Mouse (Mus musculus) ES-E14 (cell line): ENCODE measurements around the gene Fnbp1. TPM values are rescaled to one million over a fixed set of nuclear protein-coding genes. Genes with fewer than 3 reads are reported as not detected.
A peak's percentile ranks its signal among the peaks of the same experiment; 100 is the strongest.

Experiments
- DNase-seq: peaks from one replicate; pipeline ENCODE4 v3.0.0-alpha.2; 2013; ENCODE audit warnings: low read depth, low spot score
- H3K27ac ChIP-seq: 2 replicates; pipeline ENCODE4 v1.5.1; 2012; ENCODE audit warnings: low read depth, mild to moderate bottlenecking, low read length, moderate library complexity, mixed read lengths; ENCODE audit not compliant: poor library complexity, insufficient read depth, severe bottlenecking
- H3K36me3 ChIP-seq: 2 replicates; pipeline ENCODE4 v1.6.1; 2012; ENCODE audit warnings: mild to moderate bottlenecking, low read length, moderate library complexity, mixed read lengths; ENCODE audit not compliant: control insufficient read depth, poor library complexity, insufficient read depth, severe bottlenecking
- H3K4me1 ChIP-seq, 2 experiments: fragments of 150-350 bp in 1 of 2; sonication (generic) in 1 of 2; 2 replicates each; pipeline ENCODE4 v1.6.1; 2012; ENCODE audit warnings: low read length in 2 of 2, mild to moderate bottlenecking in 1 of 2, mixed read lengths in 1 of 2; ENCODE audit not compliant: control insufficient read depth in 2 of 2, insufficient read depth in 2 of 2, poor library complexity in 1 of 2
- H3K4me3 ChIP-seq, 2 experiments: fragments of 150-350 bp in 1 of 2; sonication (generic) in 1 of 2; 2 replicates each; pipeline ENCODE4 v1.5.1; 2012; ENCODE audit warnings: low read length in 2 of 2, low read depth in 1 of 2, mild to moderate bottlenecking in 1 of 2, mixed read lengths in 1 of 2; ENCODE audit not compliant: insufficient read depth in 1 of 2, poor library complexity in 1 of 2, severe bottlenecking in 1 of 2
- H3K9ac ChIP-seq: 2 replicates; pipeline ENCODE4 v1.6.1; 2012; ENCODE audit warnings: low read depth, mild to moderate bottlenecking, low read length, mixed read lengths; ENCODE audit not compliant: poor library complexity, insufficient read depth, severe bottlenecking
- H3K9me3 ChIP-seq: fragments of 150-350 bp; sonication (generic); 2 replicates; pipeline ENCODE4 v1.6.1; 2012; ENCODE audit warnings: low read depth, mild to moderate bottlenecking, low read length; ENCODE audit not compliant: control insufficient read depth, insufficient read depth
- CHD2 ChIP-seq: IDR thresholded peaks from 2 replicates; pipeline ENCODE4 v1.6.1; 2014; ENCODE audit warnings: mild to moderate bottlenecking, low read depth, low read length, inconsistent platforms
- HCFC1 ChIP-seq: IDR thresholded peaks from 2 replicates; pipeline ENCODE4 v1.6.1; 2012; ENCODE audit warnings: low read length, inconsistent platforms, borderline replicate concordance; ENCODE audit not compliant: insufficient read depth
- MAFK ChIP-seq: IDR thresholded peaks from 2 replicates; pipeline ENCODE4 v1.6.1; 2014; ENCODE audit warnings: mild to moderate bottlenecking, low read depth, low read length, inconsistent platforms; ENCODE audit not compliant: insufficient read depth
- ZC3H11A ChIP-seq: IDR thresholded peaks from 2 replicates; pipeline ENCODE4 v1.6.1; 2012; ENCODE audit warnings: low read depth, mild to moderate bottlenecking, inconsistent platforms, low read length, borderline replicate concordance
- ZNF384 ChIP-seq: IDR thresholded peaks from 2 replicates; pipeline ENCODE4 v1.6.1; 2012; ENCODE audit warnings: low read depth, low read length, inconsistent platforms
- in situ Hi-C, 2 experiments: fragments of 600-800 bp; cut with MboI; formaldehyde crosslinking; loops; one replicate each; pipeline ENCODE4 v1.15.1; 2025; ENCODE audit warnings: low sequenced_read_pairs in 2 of 2, inconsistent platforms in 1 of 2; ENCODE audit not compliant: unreplicated experiment in 2 of 2
- total RNA-seq: library from RNA; depleted of rRNA; stranded (reverse); fragments of 300-350 nt; gene quantifications from 2 replicates; pipeline ENCODE4 v1.2.3, GENCODE M21; 2012; rRNA removed

The Fnbp1 gene
- total RNA-seq: 15.1 and 16.5 TPM in 2 replicates

GRCm38 (mm10) chr2:31141867-31142454 lies at the start of gene Fnbp1:
Fnbp1 (minus strand) TSS chr2:31142008.
- Histone ChIP-seq H3K9ac (peak within 1 kb of the TSS; percentile 87), H3K27ac (no peak within 1 kb of the TSS), H3K4me1 (peaks cover 2 to 24% of the 10 kb centered on the region in 2 experiments), H3K9me3 (no peaks in the 10 kb centered on the region), H3K4me3 (peak within 1 kb of the TSS; percentile 74 to 84), H3K36me3 (no peaks in the 10 kb centered on the region)
- peak; percentile 81 for DNase-seq
- no peak for TF ChIP-seq MAFK
- 0 out of 2 replicates have a peak, but pooled peaks have one; percentile 17 for TF ChIP-seq HCFC1
- in situ Hi-C loops: no loop called here

DNA sequence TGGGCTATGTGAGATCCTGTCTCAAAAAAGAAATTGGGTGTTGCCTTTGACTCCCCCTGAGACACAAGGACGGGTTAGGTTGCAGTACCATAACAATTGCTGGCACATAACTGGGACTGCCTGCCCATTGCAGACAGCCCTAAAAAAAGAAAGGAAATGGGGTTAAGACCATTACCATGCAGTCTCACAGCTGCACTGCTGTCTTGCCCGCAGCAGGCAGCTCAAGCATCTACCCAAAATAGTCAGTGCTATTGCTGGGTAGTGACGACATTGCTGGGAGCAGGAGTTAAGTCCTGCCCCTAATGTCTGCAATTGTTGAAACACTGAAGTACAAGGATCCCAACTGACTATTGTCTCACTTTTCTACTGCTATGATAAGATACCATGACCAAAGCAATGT lies 47.8 kb upstream of the Fnbp1 start:
- in situ Hi-C loops: loop anchor here in 1 of 2 experiments (10.0 kb wide), 2 partner anchors 85 to 195 kb away; no protein-coding TSS in a partner anchor
- Histone ChIP-seq H3K27ac (no peak overlapping the region), H3K9ac (no peak overlapping the region), H3K4me1 (no peaks in the 10 kb centered on the region), H3K9me3 (no peaks in the 10 kb centered on the region), H3K4me3 (no peak overlapping the region), H3K36me3 (peaks cover 58% of the 10 kb centered on the region)
- no peak for TF ChIP-seq CHD2
- no peak for TF ChIP-seq ZC3H11A
- TF ChIP-seq HCFC1: no peak
- TF ChIP-seq MAFK: no peak
- TF ChIP-seq ZNF384: no peak
- DNase-seq: no peak

DNA sequence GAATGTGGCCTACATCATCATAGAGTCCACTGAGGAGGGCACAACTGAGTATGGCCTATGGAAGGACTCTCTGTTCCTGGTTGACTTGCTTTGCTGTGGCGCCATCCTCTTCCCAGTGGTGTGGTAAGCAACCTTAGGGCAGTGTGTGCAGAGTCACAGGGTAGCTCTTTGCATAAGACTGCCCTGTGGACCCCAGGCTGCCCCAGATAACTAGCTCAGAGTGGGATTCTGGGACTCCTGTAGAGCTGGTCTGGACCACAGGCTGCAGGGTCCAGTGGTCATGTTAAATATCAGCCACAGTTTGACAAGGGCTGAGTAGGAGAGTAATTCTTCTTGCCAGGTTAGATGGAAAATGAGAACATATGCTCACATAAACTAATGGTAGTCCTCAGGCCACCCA lies 46.9 kb upstream of the Fnbp1 start:
- Histone ChIP-seq H3K4me1 (no peaks in the 10 kb centered on the region), H3K9me3 (no peaks in the 10 kb centered on the region), H3K27ac (no peak overlapping the region), H3K4me3 (no peak overlapping the region), H3K36me3 (peaks cover 64% of the 10 kb centered on the region), H3K9ac (no peak overlapping the region)
- TF ChIP-seq ZNF384 (no peak), MAFK (no peak), ZC3H11A (no peak), HCFC1 (no peak), CHD2 (no peak)
- in situ Hi-C loops: no loop called here
- DNase-seq: no peak

- Histone ChIP-seq H3K9me3 (no peaks in the 10 kb centered on the region), H3K4me3 (no peak overlapping the region), H3K4me1 (peaks cover 1 to 4% of the 10 kb centered on the region in 2 experiments; a peak in 2 of 4 replicates), H3K36me3 (peaks cover 55% of the 10 kb centered on the region), H3K9ac (no peak overlapping the region), H3K27ac (no peak overlapping the region)
- in situ Hi-C loops: no loop called here
- TF ChIP-seq MAFK (no peak), HCFC1 (no peak), ZNF384 (no peak), CHD2 (no peak), ZC3H11A (no peak)
- no peak for DNase-seq
Measured at GRCm38 (mm10) chr2:31183830-31184229, 42.0 kb upstream of the Fnbp1 start.
